Mouse (Mus musculus): ENCODE measurements around the gene Ttll5.

DNA sequence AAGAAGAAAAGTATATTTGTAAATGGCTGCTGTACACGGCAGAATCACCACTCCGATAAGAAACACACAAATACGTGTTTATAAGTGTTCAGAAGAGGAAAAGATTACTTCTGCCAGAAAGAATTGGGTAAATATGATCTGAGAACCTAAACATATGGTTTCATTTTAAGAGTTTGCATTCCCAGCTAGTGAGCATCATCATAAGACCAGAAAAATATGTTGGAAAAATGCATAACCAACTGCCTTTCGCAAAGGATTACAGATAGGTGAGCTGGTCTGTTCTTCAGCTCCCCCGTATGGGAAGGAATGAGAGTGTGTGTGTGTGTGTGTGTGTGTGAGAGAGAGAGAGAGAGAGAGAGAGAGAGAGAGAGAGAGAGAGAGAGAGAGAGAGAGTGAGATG, 186.2 kb downstream of the Ttll5 start:
- TF ChIP-seq POLR2A (IDR thresholded peaks at IDR 0.05; ENCODE audit: control insufficient read depth, low read depth, low read length) (no peak), CTCF (IDR thresholded peaks at IDR 0.05; ENCODE audit: control insufficient read depth, insufficient read depth, insufficient replicate concordance, low read depth, low read length) (no peak)
